Mouse (Mus musculus) forebrain, embryonic 11.5 days (tissue): ENCODE data around the gene Icmt. TPM values are rescaled to one million over a fixed set of nuclear protein-coding genes. Genes with fewer than 3 reads are reported as not detected.

ENCODE experiments used
- ATAC-seq: fragments of 200-750 bp; cut with Nextera tagmentation; replicated peaks from 2 replicates; pipeline ENCODE4 v1.8.0; 2017; ENCODE audit warnings: moderate TSS enrichment; ENCODE audit not compliant: low FRiP score
- DNase-seq: peaks from one replicate; pipeline ENCODE4 v3.0.0-alpha.2; 2017; ENCODE audit warnings: low spot score
- H3K27ac ChIP-seq: fragments of 300-500 bp; sonication (generic); 2 replicates; pipeline ENCODE4 v1.5.1; 2014; ENCODE audit warnings: low read depth, low read length
- H3K27me3 ChIP-seq: fragments of 300-500 bp; sonication (generic); 2 replicates; pipeline ENCODE4 v1.6.1; 2014; ENCODE audit warnings: mild to moderate bottlenecking, low read length, mixed read lengths; ENCODE audit not compliant: control insufficient read depth, insufficient read depth
- H3K36me3 ChIP-seq: fragments of 300-500 bp; sonication (generic); 2 replicates; pipeline ENCODE4 v1.6.1; 2014; ENCODE audit warnings: mild to moderate bottlenecking, low read length, moderate library complexity, mixed read lengths; ENCODE audit not compliant: control insufficient read depth, insufficient read depth
- H3K4me1 ChIP-seq: fragments of 300-500 bp; sonication (generic); replicated peaks from 2 replicates; pipeline ENCODE4 v1.6.1; 2014; ENCODE audit warnings: low read length, mixed read lengths; ENCODE audit not compliant: control insufficient read depth, insufficient read depth
- H3K4me2 ChIP-seq: fragments of 300-500 bp; sonication (generic); 2 replicates; pipeline ENCODE4 v1.6.1; 2014; ENCODE audit warnings: low read depth, mild to moderate bottlenecking, low read length, moderate library complexity, mixed read lengths; ENCODE audit not compliant: severe bottlenecking
- H3K4me3 ChIP-seq: fragments of 300-500 bp; sonication (generic); 2 replicates; pipeline ENCODE4 v1.5.1; 2014; ENCODE audit warnings: low read depth, low read length
- H3K9ac ChIP-seq: fragments of 300-500 bp; sonication (generic); 2 replicates; pipeline ENCODE4 v1.6.1; 2014; ENCODE audit warnings: low read length
- H3K9me3 ChIP-seq: fragments of 300-500 bp; sonication (generic); 2 replicates; pipeline ENCODE4 v1.6.1; 2016; ENCODE audit warnings: low read length, mixed read lengths; ENCODE audit not compliant: control insufficient read depth
- WGBS: fragments of 180-500 bp; shearing (Covaris S2); extraction: QIAGEN DNeasy Blood & Tissue Kit; methylation state at CpG from one replicate; pipeline ENCODE4 v1.1.7; 2014; 5-methylcytosine and 5-hydroxymethylcytosine counted together
- polyA plus RNA-seq: library from polyadenylated mRNA; unstranded; fragments of >200 nt; fragmentation: Nextera tagmentation; extraction: Ambion mirVana; gene quantifications from 2 replicates; pipeline ENCODE4 v1.2.1, GENCODE M21; 2014

The Icmt gene
- polyA plus RNA-seq, 1 experiment from 2014 or later = 23.6 TPM

- 58% methylated on average over 4 of the region's 4 CpGs for WGBS
- Histone ChIP-seq H3K27ac (no peak overlapping the region), H3K36me3 (no peaks in the 10 kb centered on the region), H3K4me2 (no peak overlapping the region), H3K27me3 (no peaks in the 10 kb centered on the region), H3K9me3 (no peaks in the 10 kb centered on the region), H3K4me1 (no peaks in the 10 kb centered on the region), H3K9ac (no peak overlapping the region), H3K4me3 (no peak overlapping the region)
- ATAC-seq (no peak), DNase-seq (no peak)
These were observed 32.9 kb upstream of the Icmt start for GRCm38 (mm10) chr4:152264177-152264530.

- no peaks in the 10 kb centered on the region for H3K4me1 ChIP-seq
- H3K4me2 ChIP-seq = no peak overlapping the region
- 90% methylated on average over 9 of the region's 9 CpGs for WGBS
These were observed 32.0 kb upstream of the Icmt start for GRCm38 (mm10) chr4:152264867-152265568.

GRCm38 (mm10) chr4:152265791-152266190 is 31.2 kb upstream of the Icmt start:
- no peaks in the 10 kb centered on the region for H3K36me3 ChIP-seq
- H3K4me2 ChIP-seq = no peak overlapping the region
- DNase-seq (no peak), ATAC-seq (no peak)
- no peaks in the 10 kb centered on the region for H3K4me1 ChIP-seq
- H3K27ac ChIP-seq = no peak overlapping the region
- no peaks in the 10 kb centered on the region for H3K9me3 ChIP-seq
- 59% methylated on average over 5 of the region's 5 CpGs for WGBS
- no peaks in the 10 kb centered on the region for H3K27me3 ChIP-seq
- H3K9ac ChIP-seq = no peak overlapping the region
- no peak overlapping the region for H3K4me3 ChIP-seq

More at GRCm38 (mm10) chr4:152264867-152265568, 32.0 kb upstream of the Icmt start:
- ATAC-seq = no peak
- Histone ChIP-seq H3K36me3 (no peaks in the 10 kb centered on the region), H3K9me3 (no peaks in the 10 kb centered on the region), H3K27ac (no peak overlapping the region), H3K27me3 (no peaks in the 10 kb centered on the region), H3K4me3 (no peak overlapping the region), H3K9ac (no peak overlapping the region)
- no peak for DNase-seq

GRCm38 (mm10) chr4:152266236-152266895 is 30.7 kb upstream of the Icmt start:
- H3K4me3 ChIP-seq = no peak overlapping the region
- H3K4me2 ChIP-seq = no peak overlapping the region
- no peaks in the 10 kb centered on the region for H3K27me3 ChIP-seq
- H3K9ac ChIP-seq = no peak overlapping the region
- no peaks in the 10 kb centered on the region for H3K36me3 ChIP-seq
- H3K9me3 ChIP-seq = no peaks in the 10 kb centered on the region
- ATAC-seq (no peak), DNase-seq (no peak)
- no peak overlapping the region for H3K27ac ChIP-seq
- H3K4me1 ChIP-seq = no peaks in the 10 kb centered on the region
- 74% methylated on average over 10 of the region's 10 CpGs for WGBS

- Histone ChIP-seq H3K4me2 (no peak overlapping the region), H3K4me1 (peaks cover 5% of the 10 kb centered on the region; the same call in 1 of the 2 replicates), H3K9ac (no peak overlapping the region), H3K27ac (no peak overlapping the region), H3K36me3 (no peaks in the 10 kb centered on the region), H3K9me3 (no peaks in the 10 kb centered on the region), H3K4me3 (no peak overlapping the region), H3K27me3 (no peaks in the 10 kb centered on the region)
- WGBS = 88% methylated on average over 13 of the region's 13 CpGs
- ATAC-seq (no peak), DNase-seq (no peak)
These were observed 29.2 kb upstream of the Icmt start for GRCm38 (mm10) chr4:152267748-152268369.

GRCm38 (mm10) chr4:152269967-152270366 is 27.1 kb upstream of the Icmt start:
- Histone ChIP-seq H3K9ac (no peak overlapping the region), H3K4me3 (no peak overlapping the region), H3K27me3 (peaks cover 7% of the 10 kb centered on the region; the same call in 1 of the 2 replicates), H3K4me2 (no peak overlapping the region), H3K9me3 (no peaks in the 10 kb centered on the region), H3K36me3 (no peaks in the 10 kb centered on the region), H3K4me1 (peaks cover 19% of the 10 kb centered on the region), H3K27ac (no peak overlapping the region)
- ATAC-seq = no peak
- DNase-seq = no peak
- WGBS = 89% methylated on average over 13 of the region's 13 CpGs

GRCm38 (mm10) chr4:152270599-152270998 is 26.4 kb upstream of the Icmt start:
- DNase-seq (no peak), ATAC-seq (no peak)
- no peak overlapping the region for H3K27ac ChIP-seq
- WGBS = 85% methylated on average over 9 of the region's 9 CpGs
- no peaks in the 10 kb centered on the region for H3K9me3 ChIP-seq
- H3K9ac ChIP-seq = no peak overlapping the region
- H3K27me3 ChIP-seq = peaks cover 12% of the 10 kb centered on the region; the same call in 1 of the 2 replicates
- no peak overlapping the region for H3K4me3 ChIP-seq
- H3K4me2 ChIP-seq = no peak overlapping the region
- no peaks in the 10 kb centered on the region for H3K36me3 ChIP-seq
- H3K4me1 ChIP-seq = peaks cover 20% of the 10 kb centered on the region

GRCm38 (mm10) chr4:152271334-152271733 is 25.7 kb upstream of the Icmt start:
- H3K4me2 ChIP-seq = no peak overlapping the region
- H3K9ac ChIP-seq = no peak overlapping the region
- H3K9me3 ChIP-seq = no peaks in the 10 kb centered on the region
- ATAC-seq = no peak
- WGBS = 92% methylated on average over 11 of the region's 11 CpGs
- H3K27ac ChIP-seq = no peak overlapping the region
- peaks cover 20% of the 10 kb centered on the region for H3K4me1 ChIP-seq
- H3K36me3 ChIP-seq = no peaks in the 10 kb centered on the region
- no peak overlapping the region for H3K4me3 ChIP-seq
- H3K27me3 ChIP-seq = peaks cover 17% of the 10 kb centered on the region
- DNase-seq = no peak
